In the genomic region with DNA sequence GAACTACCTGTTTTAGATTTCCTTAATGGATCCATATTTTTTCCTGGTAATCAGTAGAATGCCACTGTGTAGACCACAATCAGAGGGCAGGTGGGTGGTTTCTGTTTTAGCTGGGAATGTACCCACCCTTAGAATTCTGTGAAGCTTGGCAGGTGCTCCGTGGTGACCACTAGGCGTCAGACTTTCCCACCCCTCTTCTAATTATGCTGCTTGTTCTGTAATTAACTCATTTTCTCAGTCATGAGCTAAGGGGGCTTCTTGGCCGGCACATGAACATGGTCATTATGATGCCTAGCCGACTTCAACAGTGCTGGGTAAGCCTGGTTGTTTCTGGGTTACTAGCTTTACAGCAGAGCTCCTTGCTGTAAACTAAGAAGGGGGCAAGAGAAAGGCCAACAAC, we compare ENCODE assay signal across 15 mouse cellular contexts. TPM values are rescaled to one million over a fixed set of nuclear protein-coding genes. Genes with fewer than 3 reads are reported as not detected.
DNase-seq lines count a peak whose midpoint lies in the region; ATAC-seq and TF ChIP-seq lines count a peak whose summit lies in the region.
"Had no signal": no experiment of that assay in that cellular context is flagged by ENCODE, and none has a peak within 500 bp of the region (broad histone marks: within the 10 kb centered on the region; RNA-seq: fewer than 3 reads in every experiment).

No protein-coding gene starts in this region.

- H3K27me3 ChIP-seq in heart, postnatal 0 days (ENCODE audit: control insufficient read depth, insufficient read depth, low read length): no peaks in the 10 kb centered on the region
- H3K27me3 ChIP-seq in heart, embryonic 12.5 days (replicated peaks): no peaks in the 10 kb centered on the region
- H3K27me3 ChIP-seq in lung, postnatal 0 days (replicated peaks; ENCODE audit: insufficient read depth, low read length): no peaks in the 10 kb centered on the region
- H3K27me3 ChIP-seq in ES-Bruce4 (ENCODE audit: control insufficient read depth, insufficient read depth, low read length, poor library complexity, severe bottlenecking) (no peaks in the 10 kb centered on the region), myocyte (ENCODE audit: control insufficient read depth, insufficient read depth, insufficient read length) (no peaks in the 10 kb centered on the region)
- H3K27me3 ChIP-seq: embryonic facial prominence, embryonic 15.5 days; intestine, embryonic 15.5 days had no signal

- no peak overlapping the region for H3K4me2 ChIP-seq in heart, postnatal 0 days (ENCODE audit: low read depth, low read length)
- H3K4me2 ChIP-seq in heart, embryonic 12.5 days: no peak overlapping the region
- H3K4me2 ChIP-seq in lung, postnatal 0 days (replicated peaks; ENCODE audit: low read depth, low read length): no peak overlapping the region
- peak overlapping the region; percentile 8 for H3K4me2 ChIP-seq in myocyte (ENCODE audit: low read depth)
- H3K4me2 ChIP-seq: embryonic facial prominence, embryonic 15.5 days; intestine, embryonic 15.5 days had no signal

- TF ChIP-seq POLR2A in ES-Bruce4 (IDR thresholded peaks at IDR 0.05; ENCODE audit: insufficient read depth, low read length) (no peak), myocyte (IDR thresholded peaks at IDR 0.05; ENCODE audit: insufficient read length, low read depth) (no peak)

- no peaks in the 10 kb centered on the region for H3K4me1 ChIP-seq in heart, postnatal 0 days (ENCODE audit: control insufficient read depth, insufficient read depth)
- no peaks in the 10 kb centered on the region for H3K4me1 ChIP-seq in heart, embryonic 12.5 days (replicated peaks)
- no peaks in the 10 kb centered on the region for H3K4me1 ChIP-seq in lung, postnatal 0 days (ENCODE audit: insufficient read depth, low read depth, low read length)
- H3K4me1 ChIP-seq in ES-Bruce4 (ENCODE audit: control insufficient read depth, insufficient read depth, low read length): no peaks in the 10 kb centered on the region
- H3K4me1 ChIP-seq: embryonic facial prominence, embryonic 15.5 days; intestine, embryonic 15.5 days had no signal

- no peaks in the 10 kb centered on the region for H3K79me2 ChIP-seq in myocyte (ENCODE audit: control insufficient read depth, insufficient read depth)

- 21% methylated on average over 4 of the region's 4 CpGs for WGBS in heart, postnatal 0 days
- WGBS in heart, embryonic 12.5 days: 33% methylated on average over 4 of the region's 4 CpGs
- 36% methylated on average over 4 of the region's 4 CpGs for WGBS in lung, postnatal 0 days

- no peaks in the 10 kb centered on the region for H3K36me3 ChIP-seq in heart, postnatal 0 days (replicated peaks; ENCODE audit: control insufficient read depth, insufficient read depth, low read length)
- no peaks in the 10 kb centered on the region for H3K36me3 ChIP-seq in heart, embryonic 12.5 days
- no peaks in the 10 kb centered on the region for H3K36me3 ChIP-seq in lung, postnatal 0 days (ENCODE audit: insufficient read depth, low read length)
- H3K36me3 ChIP-seq in ES-Bruce4 (ENCODE audit: control insufficient read depth, insufficient read depth, low read length, poor library complexity, severe bottlenecking) (no peaks in the 10 kb centered on the region), myocyte (ENCODE audit: control insufficient read depth, insufficient read depth) (no peaks in the 10 kb centered on the region)
- H3K36me3 ChIP-seq: embryonic facial prominence, embryonic 15.5 days; intestine, embryonic 15.5 days had no signal

- H3K27ac ChIP-seq in heart, postnatal 0 days (ENCODE audit: low read depth): no peak overlapping the region
- no peak overlapping the region for H3K27ac ChIP-seq in heart, embryonic 12.5 days (ENCODE audit: poor library complexity, severe bottlenecking)
- no peak overlapping the region for H3K27ac ChIP-seq in lung, postnatal 0 days (ENCODE audit: low read length)
- no peak overlapping the region for H3K27ac ChIP-seq in ES-Bruce4 (ENCODE audit: insufficient read depth, low read length)
- H3K27ac ChIP-seq: embryonic facial prominence, embryonic 15.5 days; intestine, embryonic 15.5 days had no signal

- ATAC-seq in heart, postnatal 0 days (ENCODE audit: insufficient read depth, low read depth): no peak
- no peak for ATAC-seq in heart, embryonic 12.5 days (ENCODE audit: insufficient number of reproducible peaks, low FRiP score)
- ATAC-seq in lung, postnatal 0 days: no peak
- ATAC-seq: intestine, embryonic 15.5 days had no signal

- H3K9ac ChIP-seq in heart, postnatal 0 days (replicated peaks; ENCODE audit: low read depth, low read length): no peak overlapping the region
- H3K9ac ChIP-seq in heart, embryonic 12.5 days: no peak overlapping the region
- H3K9ac ChIP-seq in lung, postnatal 0 days (replicated peaks; ENCODE audit: low read depth): no peak overlapping the region
- H3K9ac ChIP-seq in ES-Bruce4 (ENCODE audit: low read depth, poor library complexity, severe bottlenecking): no peak overlapping the region
- H3K9ac ChIP-seq: embryonic facial prominence, embryonic 15.5 days; intestine, embryonic 15.5 days had no signal

- no peaks in the 10 kb centered on the region for H3K9me3 ChIP-seq in heart, postnatal 0 days (replicated peaks; ENCODE audit: control insufficient read depth, low read length)
- no peaks in the 10 kb centered on the region for H3K9me3 ChIP-seq in heart, embryonic 12.5 days (replicated peaks)
- no peaks in the 10 kb centered on the region for H3K9me3 ChIP-seq in lung, postnatal 0 days (ENCODE audit: low read length)
- no peaks in the 10 kb centered on the region for H3K9me3 ChIP-seq in ES-Bruce4 (replicated peaks; ENCODE audit: control insufficient read depth, insufficient read depth, low read length, poor library complexity, severe bottlenecking)
- H3K9me3 ChIP-seq: embryonic facial prominence, embryonic 15.5 days; intestine, embryonic 15.5 days had no signal

- H3K4me3 ChIP-seq in heart, postnatal 0 days (ENCODE audit: low read depth, low read length): no peak overlapping the region
- no peak overlapping the region for H3K4me3 ChIP-seq in heart, embryonic 12.5 days
- H3K4me3 ChIP-seq in lung, postnatal 0 days (ENCODE audit: low read depth, low read length): no peak overlapping the region
- no peak overlapping the region for H3K4me3 ChIP-seq in ES-Bruce4 (ENCODE audit: low read depth, low read length)
- H3K4me3 ChIP-seq in myocyte: no peak overlapping the region
- H3K4me3 ChIP-seq: embryonic facial prominence, embryonic 15.5 days; intestine, embryonic 15.5 days had no signal

- DNase-seq in heart, postnatal 0 days (ENCODE audit: low spot score): no peak
- no peak for DNase-seq in lung, postnatal 0 days (ENCODE audit: low spot score)
- DNase-seq in lung, postnatal 10 days: no peak
- no peak for DNase-seq in MN1 (ENCODE audit: low spot score)
- no peak for DNase-seq in urinary bladder, postnatal 25 days (ENCODE audit: low spot score)
- DNase-seq: adrenal gland, postnatal 10 days; cerebellum, adult 11-12 months; gastrocnemius, postnatal 25 days; right cerebral cortex, adult 18-20 months had no signal

- no peak for TF ChIP-seq EP300 in heart, postnatal 0 days (IDR thresholded peaks at IDR 0.05; ENCODE audit: low read depth)
- no peak for TF ChIP-seq EP300 in lung, postnatal 0 days (IDR thresholded peaks at IDR 0.05)
- TF ChIP-seq EP300 in ES-Bruce4 (IDR thresholded peaks at IDR 0.05; ENCODE audit: insufficient read depth, low read depth, low read length): no peak

- no peak overlapping the region for H3ac ChIP-seq in myocyte (ENCODE audit: control insufficient read depth, insufficient read length)

- peak; percentile 59 for TF ChIP-seq CTCF in heart, postnatal 0 days (IDR thresholded peaks at IDR 0.05; ENCODE audit: low read depth)
- peak; percentile 20; the same call in 1 of the 2 replicates for TF ChIP-seq CTCF in lung, postnatal 0 days (IDR thresholded peaks at IDR 0.05)
- TF ChIP-seq CTCF in ES-Bruce4 (IDR thresholded peaks at IDR 0.05; ENCODE audit: low read depth, low read length): peak; percentile 26

TF ChIP-seq in myocyte, 11 proteins besides CTCF, POLR2A, EP300 and RAD21:
- TF ChIP-seq TCF3 (IDR thresholded peaks at IDR 0.05; ENCODE audit: insufficient read length, low read depth): no peak
- TF ChIP-seq MYOD1 (IDR thresholded peaks at IDR 0.05; ENCODE audit: control insufficient read depth in 1 of 3, insufficient read length in 2 of 3, low read depth in 2 of 3): no peak
- TF ChIP-seq MYOG (IDR thresholded peaks at IDR 0.05; ENCODE audit: control insufficient read depth in 1 of 3, insufficient read depth in 1 of 3, insufficient read length in 2 of 3, low read depth in 2 of 3): no peak
- no peak for TF ChIP-seq CEBPB (IDR thresholded peaks at IDR 0.05; ENCODE audit: insufficient read depth, poor library complexity, severe bottlenecking)

RNA-seq across cellular contexts. Expression of gene Gjd2, which starts 47.0 kb away (rescaled TPM):
- total RNA-seq in heart, postnatal 0 days (2014; rRNA removed; ENCODE audit: low replicate concordance): 0.12 TPM in 1 of 2 replicates, not detected in the other
- not detected in 2 replicates for polyA plus RNA-seq in heart, postnatal 0 days (2015; fragmentation: Nextera tagmentation; extraction: Ambion mirVana)
- 0.10 TPM in 1 of 2 replicates, not detected in the other for polyA plus RNA-seq in heart, embryonic 12.5 days (2016; fragmentation: Nextera tagmentation; extraction: Ambion mirVana)
- polyA plus RNA-seq in lung, postnatal 0 days (2015; fragmentation: Nextera tagmentation; extraction: Ambion mirVana): not detected in 2 replicates
- polyA plus RNA-seq in ES-Bruce4 (2011; ENCODE audit: insufficient read depth, insufficient read length, low read depth, missing spikeins) (not detected in 2 replicates), myocyte (2012; fragmentation: generic; extraction: Trizol) (not detected)
- total RNA-seq: gastrocnemius, postnatal 25 days; liver, adult 2 months had no signal
- polyA plus RNA-seq: liver, adult 2 months had no signal
